Comparison of ENCODE assay signal across 8 mouse cellular contexts in genomic region chr11:120485251-120485650, GRCm38 (mm10). TPM values are rescaled to one million over a fixed set of nuclear protein-coding genes. Genes with fewer than 3 reads are reported as not detected.
DNase-seq lines count a peak whose midpoint lies in the region; ATAC-seq and TF ChIP-seq lines count a peak whose summit lies in the region.

No protein-coding gene starts in this region.

- H3K79me2 ChIP-seq in liver, adult 2 months (ENCODE audit: control insufficient read depth, insufficient read depth, low read length): peaks cover 9% of the 10 kb centered on the region; the same call in 1 of the 2 replicates

- peak overlapping the region; percentile 91 for H3K4me3 ChIP-seq in liver, adult 2 months (ENCODE audit: insufficient read depth, low read depth, low read length)
- H3K4me3 ChIP-seq in forebrain, embryonic 10.5 days: peak overlapping the region; percentile 99
- peak overlapping the region; percentile 97 for H3K4me3 ChIP-seq in neural tube, embryonic 13.5 days

- no peaks in the 10 kb centered on the region for H3K27me3 ChIP-seq in liver, adult 2 months (ENCODE audit: control insufficient read depth, insufficient read depth, low read length)
- no peaks in the 10 kb centered on the region for H3K27me3 ChIP-seq in forebrain, embryonic 10.5 days (ENCODE audit: poor library complexity, severe bottlenecking)
- no peaks in the 10 kb centered on the region for H3K27me3 ChIP-seq in neural tube, embryonic 13.5 days

- peak; percentile 87 for DNase-seq in liver, adult 2 months (ENCODE audit: extremely low read depth, low read depth, low spot score)
- no peak for DNase-seq in liver
- DNase-seq in forebrain, embryonic 10.5 days (ENCODE audit: extremely low spot score, low spot score): no peak
- peak; percentile 33 for DNase-seq in kidney, postnatal 10 days
- no peak for DNase-seq in right cerebral cortex, postnatal 10 days (ENCODE audit: low spot score in 2 of 2)
- no peak for DNase-seq in cerebellum, postnatal 36 days
- no peak for DNase-seq in T-cell, adult 2 months (ENCODE audit: low spot score)

- 2% methylated on average over 10 of the region's 10 CpGs for WGBS in liver, adult 2 months
- 12% methylated on average over 10 of the region's 10 CpGs for WGBS in forebrain, embryonic 10.5 days
- 10% methylated on average over 10 of the region's 10 CpGs for WGBS in neural tube, embryonic 13.5 days

- TF ChIP-seq POLR2A in liver, adult 2 months (IDR thresholded peaks at IDR 0.05; ENCODE audit: extremely low read depth, insufficient read depth, low read length): no peak

- H3K27ac ChIP-seq in liver, adult 2 months (replicated peaks; ENCODE audit: insufficient read depth, low read depth, low read length): peak overlapping the region; percentile 95
- H3K27ac ChIP-seq in forebrain, embryonic 10.5 days: peak overlapping the region; percentile 97
- H3K27ac ChIP-seq in neural tube, embryonic 13.5 days (replicated peaks): peak overlapping the region; percentile 91; the same call in 1 of the 2 replicates

- peaks cover 17% of the 10 kb centered on the region for H3K4me1 ChIP-seq in liver, adult 2 months (ENCODE audit: control insufficient read depth, insufficient read depth, low read length)
- H3K4me1 ChIP-seq in forebrain, embryonic 10.5 days: peaks cover 40% of the 10 kb centered on the region
- peaks cover 28% of the 10 kb centered on the region for H3K4me1 ChIP-seq in neural tube, embryonic 13.5 days (replicated peaks)

- H3K9me3 ChIP-seq in forebrain, embryonic 10.5 days: no peaks in the 10 kb centered on the region
- no peaks in the 10 kb centered on the region for H3K9me3 ChIP-seq in neural tube, embryonic 13.5 days

- peak overlapping the region; percentile 97 for H3K4me2 ChIP-seq in neural tube, embryonic 13.5 days

- peak overlapping the region; percentile 97 for H3K9ac ChIP-seq in liver, adult 2 months (ENCODE audit: low read depth, low read length)
- peak overlapping the region; percentile 87 for H3K9ac ChIP-seq in neural tube, embryonic 13.5 days

- no peak for ATAC-seq in neural tube, embryonic 13.5 days (ENCODE audit: low read depth)

- peaks cover 24% of the 10 kb centered on the region for H3K36me3 ChIP-seq in liver, adult 2 months (ENCODE audit: control insufficient read depth, insufficient read depth, low read length)
- H3K36me3 ChIP-seq in forebrain, embryonic 10.5 days (replicated peaks): peaks cover 85% of the 10 kb centered on the region
- peaks cover 65% of the 10 kb centered on the region for H3K36me3 ChIP-seq in neural tube, embryonic 13.5 days

- no peak for TF ChIP-seq CTCF in liver, adult 2 months (IDR thresholded peaks at IDR 0.05; ENCODE audit: low read depth, low read length)

RNA-seq across cellular contexts. Expression of gene Mrpl12, which starts 0.8 kb away (rescaled TPM):
- total RNA-seq in liver, adult 2 months (2014; rRNA removed): 43.6 and 46.6 TPM in 2 replicates
- polyA plus RNA-seq in liver, adult 2 months (2012; rRNA removed): 221 and 232 TPM in 2 replicates
- 211 and 215 TPM in 2 replicates for polyA plus RNA-seq in forebrain, embryonic 10.5 days (2016; fragmentation: Nextera tagmentation; extraction: Ambion mirVana)
- polyA plus RNA-seq in neural tube, embryonic 13.5 days (2015; fragmentation: Nextera tagmentation; extraction: Ambion mirVana): 123 and 124 TPM in 2 replicates

RNA-seq across cellular contexts. Expression of gene Slc25a10, which starts 6.4 kb away (rescaled TPM):
- total RNA-seq in liver, adult 2 months (2014; rRNA removed): 121 and 135 TPM in 2 replicates
- 445 and 478 TPM in 2 replicates for polyA plus RNA-seq in liver, adult 2 months (2012; rRNA removed)
- polyA plus RNA-seq in forebrain, embryonic 10.5 days (2016; fragmentation: Nextera tagmentation; extraction: Ambion mirVana): 69.3 and 71.6 TPM in 2 replicates
- polyA plus RNA-seq in neural tube, embryonic 13.5 days (2015; fragmentation: Nextera tagmentation; extraction: Ambion mirVana): 29.3 and 31.1 TPM in 2 replicates

RNA-seq across cellular contexts. Expression of gene Arl16, which starts 17.8 kb away (rescaled TPM):
- total RNA-seq in liver, adult 2 months (2014; rRNA removed): 9.5 and 9.6 TPM in 2 replicates
- 12.2 and 14.8 TPM in 2 replicates for polyA plus RNA-seq in liver, adult 2 months (2012; rRNA removed)
- 60.7 and 62.1 TPM in 2 replicates for polyA plus RNA-seq in forebrain, embryonic 10.5 days (2016; fragmentation: Nextera tagmentation; extraction: Ambion mirVana)
- 64.8 and 70.8 TPM in 2 replicates for polyA plus RNA-seq in neural tube, embryonic 13.5 days (2015; fragmentation: Nextera tagmentation; extraction: Ambion mirVana)

RNA-seq across cellular contexts. Expression of gene Ccdc137, which starts 27.3 kb away (rescaled TPM):
- total RNA-seq in liver, adult 2 months (2014; rRNA removed): 4.6 and 5.7 TPM in 2 replicates
- polyA plus RNA-seq in liver, adult 2 months (2012; rRNA removed): 5.8 and 8.7 TPM in 2 replicates
- 39.6 and 46.3 TPM in 2 replicates for polyA plus RNA-seq in forebrain, embryonic 10.5 days (2016; fragmentation: Nextera tagmentation; extraction: Ambion mirVana)
- 26.3 and 26.9 TPM in 2 replicates for polyA plus RNA-seq in neural tube, embryonic 13.5 days (2015; fragmentation: Nextera tagmentation; extraction: Ambion mirVana)

RNA-seq across cellular contexts. Expression of gene Oxld1, which starts 27.4 kb away (rescaled TPM):
- 20.7 and 28.9 TPM in 2 replicates for total RNA-seq in liver, adult 2 months (2014; rRNA removed)
- 29.2 and 32.6 TPM in 2 replicates for polyA plus RNA-seq in liver, adult 2 months (2012; rRNA removed)
- 8.7 and 11.8 TPM in 2 replicates for polyA plus RNA-seq in forebrain, embryonic 10.5 days (2016; fragmentation: Nextera tagmentation; extraction: Ambion mirVana)
- 8.5 and 10.4 TPM in 2 replicates for polyA plus RNA-seq in neural tube, embryonic 13.5 days (2015; fragmentation: Nextera tagmentation; extraction: Ambion mirVana)

Comparison
In these comparisons a context has a peak if more than half of its experiments do, and no peak if none do; other contexts are left out.
1. DNase-seq: peak in liver, adult 2 months (single experiment) and kidney, postnatal 10 days (single experiment); none in liver (single experiment), forebrain, embryonic 10.5 days (single experiment), right cerebral cortex, postnatal 10 days (0 of 2), cerebellum, postnatal 36 days (0 of 2) and T-cell, adult 2 months (single experiment).
2. Peak in every context shown above with its lines, with median percentiles within 50 percentile points of each other: H3K27ac ChIP-seq and H3K4me3 ChIP-seq.